Mouse (Mus musculus) B cell, adult 2 months (primary cell): ENCODE data around the gene Coro2a.
A peak's percentile ranks its signal among the peaks of the same experiment; 100 is the strongest.
"Not testable (repeated sequence)": the region's sequence is repeated elsewhere in the genome, so short reads cannot be mapped to it uniquely, and the experiment has no call there.

Experiments
- DNase-seq, 2 experiments: peaks; one replicate each; pipeline ENCODE4 v3.0.0; 2022

Coro2a gene

DNA sequence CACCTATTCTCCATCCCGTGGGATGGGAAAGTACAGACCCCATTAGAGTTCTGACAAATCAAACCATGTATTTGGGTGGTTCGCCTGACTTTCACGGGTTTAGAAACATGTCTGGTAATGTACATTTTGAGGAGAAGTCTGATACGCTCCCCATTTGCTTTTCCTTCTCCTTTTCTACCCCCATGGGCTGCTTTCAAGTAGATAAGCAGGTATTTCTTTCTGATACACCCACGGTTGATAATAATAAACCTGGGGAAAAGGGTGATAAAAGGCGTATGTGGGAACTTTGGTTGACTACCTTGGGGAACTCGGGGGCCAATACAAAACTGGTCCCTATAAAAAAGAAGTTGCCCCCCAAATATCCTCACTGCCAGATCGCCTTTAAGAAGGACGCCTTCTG, 20.0 kb downstream of the Coro2a start:
- not testable (repeated sequence) for DNase-seq

DNA sequence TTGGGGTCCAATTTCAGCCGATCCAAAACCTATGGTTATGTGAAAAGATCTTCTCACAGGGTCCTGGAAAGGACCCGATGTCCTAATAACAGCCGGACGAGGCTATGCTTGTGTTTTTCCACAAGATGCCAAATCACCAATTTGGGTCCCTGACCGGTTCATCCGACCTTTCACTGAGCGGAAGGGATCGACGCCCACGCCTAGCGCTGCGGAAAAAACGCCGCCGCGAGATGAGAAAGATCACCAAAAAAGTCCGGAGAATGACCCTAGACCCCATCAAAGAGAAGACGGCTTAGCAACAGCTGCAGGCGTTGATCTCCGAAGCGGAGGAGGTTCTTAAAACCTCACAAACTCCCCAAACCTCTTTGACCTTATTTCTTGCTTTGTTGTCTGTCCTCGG, 20.4 kb downstream of the Coro2a start:
- DNase-seq = not testable (repeated sequence)

DNA sequence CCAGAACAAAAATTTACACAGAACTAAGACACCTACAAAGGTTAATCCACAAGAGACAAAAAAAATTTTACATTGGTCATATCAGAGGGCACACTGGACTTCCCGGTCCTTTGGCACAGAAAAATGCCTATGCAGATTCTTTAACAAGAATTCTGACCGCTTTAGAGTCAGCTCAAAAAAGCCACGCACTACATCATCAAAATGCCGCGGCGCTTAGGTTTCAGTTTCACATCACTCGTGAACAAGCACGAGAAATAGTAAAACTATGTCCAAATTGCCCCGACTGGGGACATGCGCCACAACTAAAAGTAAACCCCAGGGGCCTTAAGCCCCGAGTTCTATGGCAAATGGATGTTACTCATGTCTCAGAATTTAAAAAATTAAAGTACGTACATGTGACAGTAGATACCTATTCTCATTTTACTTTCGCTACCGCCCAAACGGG, 21.2 kb downstream of the Coro2a start:
- peak; percentile 64 to 67 for DNase-seq

DNA sequence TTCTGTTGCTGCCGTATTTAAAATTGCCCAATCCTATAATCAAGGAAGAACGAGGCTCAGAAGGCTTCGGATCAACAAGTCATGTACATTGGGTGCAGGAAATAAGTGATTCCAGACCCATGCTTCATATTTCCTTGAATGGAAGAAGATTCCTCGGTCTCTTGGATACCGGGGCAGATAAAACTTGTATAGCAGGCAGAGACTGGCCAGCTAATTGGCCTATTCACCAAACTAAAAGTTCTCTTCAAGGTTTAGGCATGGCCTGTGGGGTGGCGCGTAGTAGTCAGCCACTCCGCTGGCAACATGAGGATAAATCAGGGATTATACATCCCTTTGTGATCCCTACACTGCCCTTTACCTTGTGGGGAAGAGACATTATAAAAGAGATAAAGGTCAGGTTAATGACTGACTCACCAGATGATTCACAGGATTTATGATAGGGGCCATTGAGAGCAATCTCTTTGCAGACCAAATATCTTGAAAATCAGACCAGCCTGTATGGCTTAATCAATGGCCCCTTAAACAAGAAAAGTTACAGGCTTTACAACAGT, 23.1 kb downstream of the Coro2a start:
- not testable (repeated sequence) for DNase-seq

DNA sequence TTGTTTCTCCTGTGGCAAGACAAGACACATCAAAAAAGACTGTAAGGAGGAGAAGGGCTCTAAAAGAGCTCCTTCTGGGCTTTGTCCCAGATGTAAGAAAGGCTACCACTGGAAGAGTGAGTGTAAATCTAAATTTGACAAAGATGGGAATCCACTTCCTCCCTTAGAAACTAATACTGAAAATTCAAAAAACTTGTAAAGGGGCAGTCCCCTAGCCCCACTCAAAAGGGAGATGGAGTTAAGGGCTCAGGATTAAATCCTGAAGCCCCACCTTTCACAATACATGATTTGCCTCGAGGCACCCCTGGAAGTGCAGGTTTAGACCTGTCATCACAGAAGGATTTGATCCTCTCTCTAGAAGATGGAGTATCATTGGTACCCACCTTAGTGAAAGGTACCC, 23.8 kb downstream of the Coro2a start:
- DNase-seq = no peak

DNA sequence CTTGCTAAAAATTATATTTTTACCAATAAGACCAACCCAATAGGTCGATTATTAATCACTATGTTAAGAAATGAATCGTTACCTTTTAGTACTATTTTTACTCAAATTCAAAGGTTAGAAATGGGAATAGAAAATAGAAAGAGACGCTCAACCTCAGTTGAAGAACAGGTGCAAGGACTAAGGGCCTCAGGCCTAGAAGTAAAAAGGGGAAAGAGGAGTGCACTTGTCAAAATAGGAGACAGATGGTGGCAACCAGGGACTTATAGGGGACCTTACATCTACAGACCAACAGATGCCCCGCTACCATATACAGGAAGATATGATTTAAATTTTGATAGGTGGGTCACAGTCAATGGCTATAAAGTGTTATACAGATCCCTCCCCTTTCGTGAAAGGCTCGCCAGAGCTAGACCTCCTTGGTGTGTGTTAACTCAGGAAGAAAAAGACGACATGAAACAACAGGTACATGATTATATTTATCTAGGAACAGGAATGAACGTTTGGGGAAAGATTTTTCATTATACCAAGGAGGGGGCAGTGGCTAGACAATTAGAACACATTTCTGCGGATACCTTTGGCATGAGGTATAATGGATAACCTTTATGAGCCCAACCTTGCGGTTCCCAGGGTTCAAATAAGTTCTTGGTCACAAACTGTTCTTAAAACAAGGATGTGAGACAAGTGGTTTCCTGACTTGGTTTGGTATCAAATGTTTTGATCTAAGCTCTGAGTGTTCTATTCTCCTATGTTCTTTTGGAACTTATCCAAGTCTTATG, 26.3 kb downstream of the Coro2a start:
- DNase-seq = not testable (repeated sequence)

DNA sequence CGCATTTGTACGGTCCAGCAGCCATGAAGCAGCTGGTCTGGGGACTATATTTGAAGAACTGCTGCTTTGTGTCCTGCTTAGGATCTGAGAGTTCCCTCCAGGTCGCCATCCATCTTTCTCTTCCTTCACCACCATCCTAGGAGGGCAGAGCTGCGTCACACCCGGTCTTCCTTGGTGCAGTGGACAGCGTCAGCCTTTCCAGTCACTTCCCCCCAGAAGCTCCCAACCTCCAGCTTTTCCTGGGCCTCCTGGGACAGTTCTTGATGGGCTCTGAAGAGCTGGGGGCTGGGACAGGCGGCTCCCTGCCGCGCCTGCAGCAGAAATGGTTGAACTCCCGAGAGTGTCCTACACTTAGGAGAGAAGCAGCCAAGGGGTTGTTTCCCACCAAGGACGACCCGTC, 27.2 kb downstream of the Coro2a start:
- no peak for DNase-seq

DNA sequence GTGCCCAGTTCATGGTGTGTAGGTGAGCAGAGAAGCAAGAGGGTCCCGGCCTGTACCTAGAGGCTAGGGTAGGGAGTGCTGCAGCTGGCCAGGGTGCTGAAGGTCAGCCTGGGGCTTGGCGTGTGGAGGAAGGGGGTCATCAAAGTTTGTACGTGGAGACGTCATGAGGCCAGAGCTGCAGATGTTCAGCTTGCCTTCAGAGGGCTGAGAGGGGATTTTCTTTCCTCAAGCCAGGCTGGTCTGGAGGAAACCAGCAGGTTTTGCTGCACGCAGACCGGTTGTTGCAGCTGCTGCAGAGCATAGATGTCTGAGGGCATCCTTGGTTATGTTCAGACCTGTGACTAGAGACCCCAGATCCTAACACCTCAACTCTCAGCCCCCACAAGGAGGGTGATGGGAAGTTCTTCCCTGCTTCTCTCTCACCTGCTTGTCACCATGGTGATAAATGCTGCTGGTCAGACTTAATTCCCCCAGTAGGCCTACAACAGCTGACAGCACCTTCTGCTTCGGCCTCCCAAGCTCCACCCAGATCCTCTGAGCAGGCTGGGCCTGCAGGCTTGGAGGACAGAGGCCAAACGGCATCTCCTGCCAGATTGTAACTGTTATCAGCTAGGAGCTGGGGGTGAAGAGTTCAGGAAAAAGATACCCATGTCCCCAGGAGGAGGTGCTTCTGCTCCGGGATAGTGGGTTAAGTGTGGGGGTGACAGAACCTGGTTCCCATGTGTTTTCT, 27.8 kb downstream of the Coro2a start:
- no peak for DNase-seq

DNA sequence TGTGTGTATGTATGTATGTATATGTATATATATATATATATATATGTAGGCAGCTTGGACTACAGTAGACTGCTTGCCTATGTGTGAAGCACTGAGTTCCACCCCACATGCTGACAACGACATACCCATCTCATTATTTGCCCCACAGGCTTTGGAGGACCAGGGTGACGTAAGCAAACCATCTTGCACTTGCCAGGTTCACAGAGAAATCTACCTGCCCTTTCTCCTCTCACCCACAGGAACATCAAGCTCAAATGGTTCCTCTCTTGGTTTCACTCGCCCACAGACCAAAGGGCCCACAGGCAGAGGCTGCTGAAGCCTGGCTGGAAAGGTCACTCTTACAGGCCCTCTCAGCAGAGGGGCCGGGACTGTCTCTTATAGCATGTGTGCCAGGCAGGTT, 29.4 kb downstream of the Coro2a start:
- DNase-seq = no peak

DNA sequence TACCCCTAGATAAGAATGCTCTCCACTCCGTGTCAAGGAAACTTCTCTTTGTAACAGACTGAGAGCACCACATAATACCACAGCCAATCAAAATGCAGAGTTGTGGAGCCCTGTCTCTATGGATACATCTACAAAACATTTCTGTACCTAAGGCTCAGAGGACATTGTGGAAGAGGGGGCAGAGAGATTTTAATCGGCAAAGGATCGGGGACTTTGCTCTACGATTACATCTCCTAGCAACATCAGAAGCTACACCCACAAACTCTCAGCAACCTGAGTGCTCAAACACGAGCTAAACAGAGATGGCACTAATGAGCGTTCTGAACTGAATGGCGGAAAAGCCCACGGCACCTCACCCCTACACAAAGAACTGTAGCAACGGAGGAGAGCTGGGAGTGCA, 30.3 kb downstream of the Coro2a start:
- no peak for DNase-seq

DNA sequence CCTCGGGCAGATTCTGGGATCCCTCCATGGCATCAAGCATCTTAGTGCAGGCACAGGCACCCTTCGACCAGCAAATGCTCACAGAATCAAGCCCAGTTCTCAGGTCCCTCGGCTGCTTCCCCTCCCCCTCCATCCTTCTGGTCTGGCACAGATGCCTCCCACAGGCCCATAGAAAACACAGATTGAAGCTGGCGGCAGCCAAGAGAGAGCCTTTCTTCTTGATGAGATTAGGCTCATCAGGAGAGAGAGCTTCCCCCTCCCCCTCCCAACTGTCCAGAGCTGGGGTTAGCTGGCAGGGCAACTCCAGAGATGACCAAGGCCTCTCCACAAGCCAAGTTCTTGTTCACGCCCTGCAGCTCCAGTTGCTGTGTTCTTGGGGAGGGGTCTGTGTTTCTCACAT, 32.3 kb downstream of the Coro2a start:
- DNase-seq = no peak

DNA sequence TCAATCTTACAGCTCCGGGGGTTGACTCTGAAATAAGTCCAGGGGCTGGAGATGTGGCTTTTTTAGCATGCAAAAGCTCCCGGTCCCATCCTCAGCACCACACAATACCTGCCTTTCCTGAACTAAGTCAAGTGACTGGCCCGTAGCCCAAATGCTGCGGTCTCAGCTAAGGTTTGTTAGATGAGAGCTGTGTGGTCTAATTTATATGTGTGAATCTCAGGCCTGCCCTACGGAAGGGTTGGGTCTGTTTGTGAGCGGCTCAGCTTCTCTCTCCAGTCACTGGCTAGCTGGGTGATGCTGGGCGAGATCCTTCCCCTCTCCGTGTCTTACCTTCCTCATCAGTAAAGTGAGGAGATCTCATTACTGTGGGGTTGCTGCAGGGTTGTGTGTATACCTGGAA, 33.8 kb downstream of the Coro2a start:
- no peak for DNase-seq

DNA sequence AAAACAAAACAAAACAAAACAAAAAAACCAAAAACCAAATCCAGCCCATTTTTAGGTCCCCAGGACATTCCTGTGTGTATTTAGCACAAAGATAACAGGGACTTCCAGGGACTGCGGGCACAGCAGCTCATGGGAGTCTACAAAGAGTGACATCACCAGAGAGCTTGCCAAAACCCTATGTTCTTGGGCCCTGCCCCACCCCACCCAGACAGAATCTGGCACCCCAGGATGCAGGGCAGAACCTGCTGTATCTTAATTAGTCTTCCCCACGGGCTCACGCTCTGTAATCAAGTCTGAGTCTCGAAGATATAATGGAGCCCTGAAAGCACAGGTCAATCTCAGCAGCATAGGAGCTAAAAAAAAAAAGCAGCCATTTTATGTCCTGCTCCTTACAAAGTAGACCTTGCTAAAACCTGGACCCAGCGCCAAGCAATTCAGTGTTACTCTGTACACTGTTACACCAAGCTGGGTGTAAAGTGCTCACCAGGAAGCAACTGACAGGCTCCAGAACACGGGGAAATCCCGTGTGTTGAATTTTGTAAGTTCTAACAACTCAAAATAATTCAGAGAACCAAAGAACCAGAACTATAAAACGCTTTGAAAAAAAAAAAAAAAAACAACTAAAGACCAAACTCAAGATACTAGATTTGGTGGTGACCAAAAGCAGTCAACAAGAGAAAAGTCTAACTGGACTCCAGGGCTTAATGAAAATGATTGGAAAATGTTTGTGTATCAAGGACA, 34.9 kb downstream of the Coro2a start:
- DNase-seq = no peak

DNA sequence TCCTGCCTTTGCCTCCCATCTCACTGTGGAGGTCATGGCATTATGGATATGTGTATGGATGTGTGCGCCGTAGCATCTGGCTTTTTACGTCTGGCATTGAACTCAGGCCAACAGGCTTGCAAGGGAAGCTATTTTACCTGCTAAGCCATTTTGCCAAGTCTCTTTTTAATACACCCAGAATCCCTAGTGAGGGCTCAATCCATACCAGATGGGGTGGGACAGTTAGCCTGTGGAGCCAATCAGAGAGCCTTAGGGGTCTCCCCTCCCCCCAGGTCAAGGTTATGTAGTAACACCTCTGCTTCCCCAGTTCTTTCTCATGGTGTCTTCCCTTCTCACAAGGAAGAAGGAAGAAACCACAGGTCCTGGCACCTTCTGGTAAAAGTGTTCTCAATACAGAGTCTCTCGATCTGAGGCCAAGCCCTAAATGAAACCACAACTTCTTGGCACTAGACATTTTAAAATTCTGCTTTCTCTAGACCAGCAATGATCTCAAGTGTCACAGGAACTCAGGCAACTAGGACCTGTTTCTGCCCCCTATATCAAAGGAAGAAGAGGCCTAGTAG, 36.5 kb downstream of the Coro2a start:
- no peak for DNase-seq

DNA sequence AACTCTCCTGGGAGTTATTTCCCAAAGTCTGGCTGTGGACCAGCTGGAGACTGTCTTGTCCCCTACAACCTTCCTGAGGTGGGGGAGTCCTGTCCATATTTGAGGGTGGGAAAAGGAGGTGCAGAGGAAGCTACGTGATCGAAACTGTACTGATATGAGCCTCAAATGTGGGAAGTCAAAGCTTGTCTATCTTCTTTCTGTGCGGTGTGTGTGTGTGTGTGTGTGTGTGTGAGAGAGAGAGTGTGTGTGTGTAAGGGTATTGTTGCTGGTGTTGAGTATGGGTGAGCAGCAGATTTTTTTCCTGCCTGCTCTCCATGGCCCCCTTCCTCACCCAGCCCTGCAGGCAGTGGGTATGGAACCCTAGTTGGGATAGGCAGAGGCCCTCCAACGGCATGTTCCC, 37.8 kb downstream of the Coro2a start:
- no peak for DNase-seq

DNA sequence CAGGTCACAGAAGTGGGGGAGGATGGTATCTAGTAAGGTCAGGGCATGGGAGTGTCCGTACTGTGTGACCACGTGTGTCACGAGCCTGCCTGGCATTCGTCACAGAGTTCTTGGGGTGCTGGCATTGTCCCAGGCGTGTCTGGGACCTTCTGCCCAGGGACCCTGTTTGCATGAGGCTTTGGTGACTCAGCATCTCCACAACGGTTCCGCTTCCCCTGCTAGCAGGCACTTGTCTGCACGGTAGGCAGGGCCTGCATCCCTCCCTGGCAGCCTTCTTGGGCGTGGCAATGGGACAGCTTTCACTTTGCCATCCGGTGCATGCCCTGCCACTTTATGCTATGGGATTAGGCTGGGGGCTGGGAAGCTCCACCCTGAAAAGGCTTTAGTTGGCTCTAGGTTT, 38.2 kb downstream of the Coro2a start:
- peak in 1 of 2 experiments; percentile 43 for DNase-seq

DNA sequence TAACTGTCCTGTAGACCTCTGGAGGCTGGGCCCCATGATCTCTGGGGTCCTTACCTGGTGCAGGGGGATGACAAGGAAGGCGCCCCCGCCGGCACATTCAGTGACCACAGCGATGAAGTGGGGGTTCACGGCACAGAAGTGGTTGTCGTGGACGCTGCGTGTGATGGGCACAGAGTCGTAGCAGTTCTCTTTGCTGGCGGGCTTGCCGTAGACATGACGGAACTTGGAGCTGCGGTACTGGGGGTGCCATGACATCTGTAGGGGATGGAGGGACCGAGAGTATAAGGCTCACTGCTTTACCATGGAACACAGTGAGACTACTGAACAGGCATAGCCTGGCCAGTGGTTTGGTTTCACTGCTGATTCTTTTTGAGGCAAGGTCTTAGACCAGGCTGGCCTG, 39.2 kb downstream of the Coro2a start:
- DNase-seq = no peak

DNA sequence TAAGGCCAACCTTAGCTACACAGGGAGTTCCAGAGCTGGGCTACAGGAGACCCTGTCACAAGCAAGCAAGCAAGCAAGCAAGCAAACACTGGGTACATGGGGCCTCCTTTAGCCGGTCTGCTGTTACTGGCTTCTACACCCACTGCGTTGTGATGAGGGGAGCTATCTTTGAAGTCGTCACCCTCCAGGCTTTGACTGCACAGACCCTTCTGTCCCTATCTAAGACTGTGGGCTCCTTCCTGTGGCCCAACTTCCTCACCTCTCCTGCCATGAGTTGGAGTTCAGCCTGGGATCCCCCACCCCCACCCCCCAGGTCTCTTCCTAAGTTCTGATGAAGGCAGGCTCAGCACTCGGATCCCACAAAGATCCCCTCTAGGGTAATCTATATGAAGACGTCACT, 40.0 kb downstream of the Coro2a start:
- no peak for DNase-seq

DNA sequence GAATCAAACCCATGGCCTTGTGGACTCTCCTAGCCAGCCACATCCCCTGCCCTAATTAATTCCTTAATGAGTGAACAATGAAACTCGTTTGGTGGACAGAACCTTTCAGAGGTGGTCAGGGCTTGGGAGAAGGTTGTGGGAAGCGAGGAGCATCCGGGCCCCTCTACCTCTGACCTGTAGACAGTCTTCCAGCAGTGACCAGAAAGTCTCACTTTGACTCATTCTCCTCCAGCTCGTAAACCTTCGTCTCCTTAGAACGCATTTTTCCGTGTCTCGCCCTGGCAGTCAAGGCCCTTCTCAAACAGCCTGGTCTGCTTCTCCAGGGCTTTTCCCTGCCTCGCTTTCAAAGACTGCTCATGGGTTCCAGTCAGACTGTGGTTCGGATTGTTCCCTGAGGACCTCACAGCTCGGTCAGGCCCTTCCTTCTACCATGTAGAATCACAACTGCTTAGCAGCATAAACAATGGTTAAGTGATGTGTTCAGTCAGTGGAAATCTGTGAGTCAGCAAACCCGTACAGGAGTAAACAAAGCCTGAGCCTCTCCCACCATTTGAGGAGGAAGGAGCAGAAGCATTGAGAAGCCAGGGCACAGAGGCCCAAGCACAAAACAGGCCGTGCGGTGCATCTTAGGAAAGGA, 41.8 kb downstream of the Coro2a start:
- no peak for DNase-seq

DNA sequence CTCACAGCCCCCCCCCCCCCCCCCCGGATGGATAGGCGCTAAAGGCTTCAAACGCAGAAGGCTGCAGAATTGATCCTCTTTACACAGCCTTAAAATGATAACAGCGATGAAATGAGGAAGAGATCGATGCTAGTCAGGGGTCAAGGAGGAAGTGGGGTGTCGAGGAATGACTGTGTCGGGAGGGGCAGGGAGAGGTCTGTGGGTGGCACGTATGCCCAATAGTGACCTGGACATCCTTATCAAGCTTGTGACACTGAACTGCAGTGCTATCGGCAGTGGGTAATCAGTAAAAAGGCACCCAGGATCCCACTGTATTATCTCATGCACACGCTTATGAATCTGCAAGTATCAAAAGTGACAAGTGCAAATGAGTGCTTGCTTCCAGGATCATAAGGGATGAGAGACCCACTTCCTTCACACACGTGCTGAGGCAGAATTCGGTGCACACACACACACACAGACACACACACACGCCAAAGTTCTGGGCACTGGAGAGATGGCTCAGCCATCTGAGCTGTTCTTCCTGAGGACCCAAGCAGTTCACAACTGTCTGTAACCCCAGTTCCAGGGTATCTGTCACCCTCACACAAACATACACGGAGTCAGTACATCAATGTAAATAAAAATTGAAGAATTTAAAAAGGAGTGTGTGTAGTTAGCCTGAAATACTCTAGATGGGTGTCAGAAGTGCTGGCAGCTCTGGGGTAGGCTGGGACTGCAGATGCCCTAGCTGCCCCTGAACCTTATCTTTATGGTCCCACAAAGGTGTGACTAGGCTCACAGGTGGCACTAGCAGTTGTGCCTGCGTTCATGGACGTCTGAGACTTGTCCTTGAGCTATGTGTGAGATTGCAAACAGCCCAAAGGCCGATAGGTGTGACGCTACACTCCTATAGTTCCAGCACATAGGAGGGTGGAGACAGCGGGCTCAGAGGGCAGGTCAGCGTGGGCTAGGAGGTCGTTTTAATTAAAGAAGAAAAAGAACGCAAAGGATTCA, 43.0 kb downstream of the Coro2a start:
- DNase-seq = no peak

DNA sequence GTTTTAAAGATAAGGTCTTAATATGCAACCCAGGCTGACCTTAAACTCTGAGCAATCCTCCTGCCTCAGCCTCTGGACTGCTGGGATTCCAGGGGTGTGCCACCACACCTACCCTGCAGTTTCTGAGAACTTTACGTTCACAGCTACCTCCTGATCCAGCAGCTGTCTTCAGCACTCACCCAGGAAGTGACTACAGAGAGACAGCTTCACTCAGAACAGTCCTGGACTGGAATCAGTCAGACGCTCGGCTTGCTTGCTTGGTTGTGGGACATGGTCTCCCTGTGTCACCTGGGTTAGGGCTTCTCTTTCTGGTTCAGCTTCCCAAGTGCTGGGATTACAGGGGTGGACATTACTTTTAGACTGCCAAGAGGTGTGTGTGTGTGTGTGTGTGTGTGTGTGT, 45.1 kb downstream of the Coro2a start:
- DNase-seq = no peak
